Mouse (Mus musculus) T-helper 2 cell (primary cell): ENCODE data around the gene Ago1.

Experiments used
- in situ Hi-C: fragments of 300-600 bp; cut with MboI, MseI; formaldehyde crosslinking; loops from one replicate; pipeline ENCODE4 v1.15.1; 2025; ENCODE audit warnings: high pct_unique_total_duplicates

The Ago1 gene

GRCm38 (mm10) chr4:126412526-126412925, 55.9 kb downstream of the Ago1 start:
- in situ Hi-C loops = no loop called here
